Mouse (Mus musculus) CH12.LX (cell line): ENCODE measurements around the gene Tac2.
A peak's percentile ranks its signal among the peaks of the same experiment; 100 is the strongest.

Experiments
- CTCF ChIP-seq, 2 experiments: IDR thresholded peaks in 1 of 2; conservative IDR thresholded peaks in 1 of 2; 2 replicates each; pipeline ENCODE4 v1.5.1; 2011 to 2012; ENCODE audit warnings: low read depth in 2 of 2, low read length in 2 of 2, improper control_type of control experiment in 1 of 2, inconsistent platforms in 1 of 2, mild to moderate bottlenecking in 1 of 2, moderate library complexity in 1 of 2
- EP300 ChIP-seq: IDR thresholded peaks from 2 replicates; pipeline ENCODE4 v1.6.1; 2011; ENCODE audit warnings: low read length, improper control_type of control experiment
- MEF2A ChIP-seq: IDR thresholded peaks from 2 replicates; pipeline ENCODE4 v1.6.1; 2014; ENCODE audit warnings: low read depth, mild to moderate bottlenecking, inconsistent platforms, low read length, improper control_type of control experiment, borderline replicate concordance
- ZMIZ1 ChIP-seq: IDR thresholded peaks from 2 replicates; pipeline ENCODE4 v1.6.1; 2012; ENCODE audit warnings: low read depth, mild to moderate bottlenecking, inconsistent platforms, low read length, improper control_type of control experiment

- no peak for TF ChIP-seq EP300
- no peak for TF ChIP-seq MEF2A
- TF ChIP-seq CTCF (conservative IDR thresholded peaks at IDR 0.05 in 1 of 2, IDR thresholded peaks at IDR 0.05 in 1 of 2; ENCODE audit: low read depth in 2 of 2, low read length in 2 of 2) = peak; percentile 36 to 67
- TF ChIP-seq ZMIZ1 = no peak
These were observed 14.0 kb downstream of the Tac2 start for GRCm38 (mm10) chr10:127738151-127738882.
